Mouse (Mus musculus): Measurements from ENCODE around the gene Jmjd1c.

DNA sequence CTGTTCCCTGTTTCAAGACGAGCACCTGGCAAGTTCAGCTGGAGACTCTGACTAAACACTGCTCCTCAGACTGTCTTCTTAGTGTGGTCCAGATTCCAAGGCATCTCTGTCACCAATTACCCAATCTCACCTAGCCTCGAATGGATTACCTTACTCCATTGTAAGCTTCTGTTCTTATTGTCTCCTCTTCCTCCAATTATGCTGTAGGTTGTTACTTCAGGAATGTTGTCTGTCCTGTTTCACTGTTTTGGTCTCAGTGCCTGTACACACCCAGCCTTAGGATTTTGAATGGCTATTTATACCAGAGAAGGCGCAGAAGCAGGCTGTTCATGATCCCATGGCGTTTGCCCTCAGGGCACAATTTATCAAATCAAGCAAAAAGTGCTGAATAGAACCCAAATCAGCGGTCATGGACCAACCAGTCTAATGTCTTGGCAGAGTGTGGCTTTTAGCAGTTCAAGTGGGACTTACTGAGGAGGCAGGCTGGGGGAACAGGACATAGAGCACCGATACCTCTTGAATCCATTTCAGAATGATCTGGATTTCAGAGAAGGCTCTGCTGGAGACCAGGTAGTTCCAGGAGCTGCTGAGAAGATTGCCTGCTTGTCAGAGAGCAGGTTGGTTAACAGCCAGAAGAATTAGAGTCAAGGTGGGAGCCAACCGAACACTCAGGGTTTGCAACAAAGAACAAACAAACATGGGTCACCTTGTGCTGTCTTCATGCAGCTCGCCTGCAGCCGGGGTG lies 11.3 kb downstream of the Jmjd1c start:
- TF ChIP-seq CTCF (IDR thresholded peaks at IDR 0.05; ENCODE audit: control insufficient read depth, insufficient read depth, insufficient read length) (no peak), MYOG (IDR thresholded peaks at IDR 0.05; ENCODE audit: control insufficient read depth, extremely low read depth, insufficient read length) (no peak), USF1 (IDR thresholded peaks at IDR 0.05; ENCODE audit: low read depth) (no peak), CEBPB (IDR thresholded peaks at IDR 0.05; ENCODE audit: low read depth) (no peak), MYOD1 (IDR thresholded peaks at IDR 0.05; ENCODE audit: control insufficient read depth, insufficient read length, low read depth) (no peak)
